Mouse (Mus musculus): ENCODE measurements at regions not wholly inside any gene's neighbourhood (a gene's known extent, or its start where the extent isn't known, plus 50 kb on each side); places are given as distances from the start of the nearest gene placed in this dataset.
A peak's percentile ranks its signal among the peaks of the same experiment; 100 is the strongest.

GRCm38 (mm10) chr4:124326301-124326700, 284.3 kb downstream of the 3100002H09Rik start:
- no peak overlapping the region for H3K9ac ChIP-seq (replicated peaks)
- no peak overlapping the region for H3K4me3 ChIP-seq (ENCODE audit: low read depth, low read length)
- H3K27ac ChIP-seq (ENCODE audit: low read depth): no peak overlapping the region
- WGBS (ENCODE audit: insufficient replicate concordance): 86% methylated on average over 9 of the region's 9 CpGs
- no peaks in the 10 kb centered on the region for H3K9me3 ChIP-seq (ENCODE audit: low read length)
- H3K4me1 ChIP-seq (ENCODE audit: insufficient read depth): no peaks in the 10 kb centered on the region
- no peak overlapping the region for H3K4me2 ChIP-seq (ENCODE audit: low read depth, low read length)
- H3K36me3 ChIP-seq (replicated peaks; ENCODE audit: insufficient read depth, low read length): no peaks in the 10 kb centered on the region
- ATAC-seq: no peak
- H3K27me3 ChIP-seq (ENCODE audit: insufficient read depth, low read length): no peaks in the 10 kb centered on the region
- TF ChIP-seq CTCF (IDR thresholded peaks at IDR 0.05; ENCODE audit: low read depth) (no peak), EP300 (IDR thresholded peaks at IDR 0.05; ENCODE audit: low read depth) (no peak)
- DNase-seq: no peak

- H3K27ac ChIP-seq (ENCODE audit: low read depth): no peak overlapping the region
Measured at GRCm38 (mm10) chr4:124323589-124323988, 287.0 kb downstream of the 3100002H09Rik start.

GRCm38 (mm10) chr4:124321221-124321620, 289.4 kb downstream of the 3100002H09Rik start:
- no peak overlapping the region for H3K4me2 ChIP-seq (ENCODE audit: low read depth, low read length)
- H3K9ac ChIP-seq (replicated peaks): no peak overlapping the region
- H3K4me1 ChIP-seq (ENCODE audit: insufficient read depth): no peaks in the 10 kb centered on the region
- ATAC-seq (no peak), DNase-seq (no peak)
- TF ChIP-seq CTCF (IDR thresholded peaks at IDR 0.05; ENCODE audit: low read depth) (no peak), EP300 (IDR thresholded peaks at IDR 0.05; ENCODE audit: low read depth) (no peak)
- H3K36me3 ChIP-seq (replicated peaks; ENCODE audit: insufficient read depth, low read length): no peaks in the 10 kb centered on the region
- no peaks in the 10 kb centered on the region for H3K27me3 ChIP-seq (ENCODE audit: insufficient read depth, low read length)
- WGBS (ENCODE audit: insufficient replicate concordance): 63% methylated on average over 7 of the region's 7 CpGs
- no peak overlapping the region for H3K4me3 ChIP-seq (ENCODE audit: low read depth, low read length)
- H3K9me3 ChIP-seq (ENCODE audit: low read length): no peaks in the 10 kb centered on the region
- H3K27ac ChIP-seq (ENCODE audit: low read depth): no peak overlapping the region

More at GRCm38 (mm10) chr4:124323589-124323988, 287.0 kb downstream of the 3100002H09Rik start:
- Histone ChIP-seq H3K4me2 (ENCODE audit: low read depth, low read length) (no peak overlapping the region), H3K27me3 (ENCODE audit: insufficient read depth, low read length) (no peaks in the 10 kb centered on the region), H3K4me1 (ENCODE audit: insufficient read depth) (no peaks in the 10 kb centered on the region), H3K9ac (replicated peaks) (no peak overlapping the region), H3K4me3 (ENCODE audit: low read depth, low read length) (no peak overlapping the region), H3K9me3 (ENCODE audit: low read length) (no peaks in the 10 kb centered on the region), H3K36me3 (replicated peaks; ENCODE audit: insufficient read depth, low read length) (no peaks in the 10 kb centered on the region)
- 39% methylated on average over 3 of the region's 3 CpGs for WGBS (ENCODE audit: insufficient replicate concordance)
- TF ChIP-seq EP300 (IDR thresholded peaks at IDR 0.05; ENCODE audit: low read depth) (no peak), CTCF (IDR thresholded peaks at IDR 0.05; ENCODE audit: low read depth) (no peak)
- DNase-seq: no peak
- ATAC-seq: no peak

- ATAC-seq: no peak
Measured at GRCm38 (mm10) chr4:124317042-124317441, 293.6 kb downstream of the 3100002H09Rik start.

GRCm38 (mm10) chr4:124311657-124312056, 298.9 kb downstream of the 3100002H09Rik start:
- 67% methylated on average over 5 of the region's 5 CpGs for WGBS (ENCODE audit: insufficient replicate concordance)
- Histone ChIP-seq H3K4me3 (ENCODE audit: low read depth, low read length) (no peak overlapping the region), H3K27me3 (ENCODE audit: insufficient read depth, low read length) (no peaks in the 10 kb centered on the region), H3K36me3 (replicated peaks; ENCODE audit: insufficient read depth, low read length) (no peaks in the 10 kb centered on the region), H3K4me1 (ENCODE audit: insufficient read depth) (no peaks in the 10 kb centered on the region), H3K27ac (ENCODE audit: low read depth) (no peak overlapping the region), H3K9ac (replicated peaks) (no peak overlapping the region), H3K4me2 (ENCODE audit: low read depth, low read length) (no peak overlapping the region), H3K9me3 (ENCODE audit: low read length) (no peaks in the 10 kb centered on the region)
- DNase-seq (no peak), ATAC-seq (no peak)
- no peak for TF ChIP-seq EP300 (IDR thresholded peaks at IDR 0.05; ENCODE audit: low read depth)
- no peak for TF ChIP-seq CTCF (IDR thresholded peaks at IDR 0.05; ENCODE audit: low read depth)

More at GRCm38 (mm10) chr4:124317042-124317441, 293.6 kb downstream of the 3100002H09Rik start:
- no peaks in the 10 kb centered on the region for H3K36me3 ChIP-seq (replicated peaks; ENCODE audit: insufficient read depth, low read length)
- no peak for TF ChIP-seq CTCF (IDR thresholded peaks at IDR 0.05; ENCODE audit: low read depth)
- no peaks in the 10 kb centered on the region for H3K9me3 ChIP-seq (ENCODE audit: low read length)
- WGBS (ENCODE audit: insufficient replicate concordance): 16% methylated on average over 4 of the region's 4 CpGs
- H3K9ac ChIP-seq (replicated peaks): no peak overlapping the region
- no peak overlapping the region for H3K4me3 ChIP-seq (ENCODE audit: low read depth, low read length)
- no peaks in the 10 kb centered on the region for H3K27me3 ChIP-seq (ENCODE audit: insufficient read depth, low read length)
- no peak overlapping the region for H3K27ac ChIP-seq (ENCODE audit: low read depth)
- peak; percentile 20 for DNase-seq
- no peak overlapping the region for H3K4me2 ChIP-seq (ENCODE audit: low read depth, low read length)
- H3K4me1 ChIP-seq (ENCODE audit: insufficient read depth): no peaks in the 10 kb centered on the region

DNA sequence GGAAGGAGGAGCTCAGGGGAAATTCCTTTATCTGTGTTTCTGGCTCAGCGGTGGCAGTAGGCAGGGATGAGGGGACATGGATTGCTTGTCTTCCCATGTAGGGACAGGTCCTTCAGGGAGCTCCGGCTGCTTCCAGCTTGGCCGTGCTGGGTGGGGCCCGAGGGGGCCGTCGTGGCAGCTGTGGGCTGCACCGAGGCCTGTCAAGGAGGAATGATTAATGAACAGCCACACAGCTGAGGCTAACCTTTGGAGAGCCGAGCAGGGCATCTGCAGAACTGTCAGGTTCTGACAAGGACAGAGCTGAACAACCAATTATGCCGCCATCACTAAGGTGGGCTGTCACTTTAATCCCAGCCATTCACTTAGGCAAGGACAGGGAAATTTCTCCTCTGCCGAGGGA, 300.0 kb downstream of the 3100002H09Rik start:
- Histone ChIP-seq H3K4me1 (ENCODE audit: insufficient read depth) (no peaks in the 10 kb centered on the region), H3K9ac (replicated peaks) (no peak overlapping the region), H3K9me3 (ENCODE audit: low read length) (no peaks in the 10 kb centered on the region), H3K27me3 (ENCODE audit: insufficient read depth, low read length) (no peaks in the 10 kb centered on the region), H3K4me3 (ENCODE audit: low read depth, low read length) (no peak overlapping the region), H3K4me2 (ENCODE audit: low read depth, low read length) (no peak overlapping the region), H3K27ac (ENCODE audit: low read depth) (no peak overlapping the region), H3K36me3 (replicated peaks; ENCODE audit: insufficient read depth, low read length) (no peaks in the 10 kb centered on the region)
- no peak for ATAC-seq
- no peak for TF ChIP-seq CTCF (IDR thresholded peaks at IDR 0.05; ENCODE audit: low read depth)
- TF ChIP-seq EP300 (IDR thresholded peaks at IDR 0.05; ENCODE audit: low read depth): no peak
- WGBS (ENCODE audit: insufficient replicate concordance): 22% methylated on average over 10 of the region's 10 CpGs
- no peak for DNase-seq

Data from liver, postnatal 0 days (tissue).